Mouse (Mus musculus): Measurements from ENCODE around the gene Glod4. TPM values are rescaled to one million over a fixed set of nuclear protein-coding genes. Genes with fewer than 3 reads are reported as not detected.

Glod4 gene
- polyA plus RNA-seq, 1 experiment from 2014 or later = 134 TPM

DNA sequence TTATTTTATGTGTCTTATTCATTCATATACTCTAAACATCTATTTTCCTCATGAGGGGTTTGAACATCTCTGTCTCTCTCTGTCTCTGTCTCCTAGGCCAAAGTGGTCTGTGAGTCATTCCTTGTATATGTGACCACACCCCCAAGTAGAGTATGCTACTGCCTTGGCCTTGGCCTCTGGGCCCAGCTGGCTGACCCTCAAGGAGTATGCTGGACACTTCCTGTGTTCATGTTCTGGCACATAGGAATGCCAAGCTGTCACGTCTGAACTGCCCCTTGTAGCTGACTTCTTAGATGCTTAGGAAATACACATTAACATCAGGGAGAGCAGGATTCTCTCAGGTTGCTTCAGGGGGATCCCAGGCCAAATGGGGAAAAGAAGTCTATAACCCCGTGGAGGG is 163.2 kb downstream of the Glod4 start:
- H3K9me3 ChIP-seq = no peaks in the 10 kb centered on the region
- WGBS = 85% methylated on average over 2 of the region's 2 CpGs

DNA sequence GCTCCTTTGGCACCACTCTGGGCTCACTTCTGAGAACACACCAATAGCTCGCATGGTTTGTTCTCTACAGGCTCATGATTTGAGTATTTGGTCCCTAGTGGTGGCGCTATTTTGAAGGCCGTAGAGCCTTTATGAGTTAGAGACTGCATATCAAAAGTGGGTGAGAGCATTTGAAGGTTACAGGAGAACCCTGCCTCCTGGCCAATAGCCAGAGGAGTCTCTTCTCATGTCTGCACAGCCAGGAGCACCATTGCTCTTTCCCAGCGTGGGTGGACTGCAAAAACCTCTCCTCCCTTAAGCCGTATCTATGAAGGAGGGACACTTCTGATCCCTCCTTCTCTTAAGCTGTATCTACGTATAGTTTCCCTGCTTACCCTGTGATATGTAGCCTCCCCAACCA is 166.2 kb downstream of the Glod4 start:
- WGBS = 89% methylated on average over 6 of the region's 6 CpGs
- Histone ChIP-seq H3K27ac (no peak overlapping the region), H3K27me3 (ENCODE audit: poor library complexity, severe bottlenecking) (no peaks in the 10 kb centered on the region), H3K36me3 (replicated peaks) (peaks cover 40% of the 10 kb centered on the region), H3K4me3 (no peak overlapping the region), H3K9me3 (no peaks in the 10 kb centered on the region), H3K4me1 (peaks cover 10% of the 10 kb centered on the region; the same call in 1 of the 2 replicates)
- no peak for DNase-seq (ENCODE audit: extremely low spot score, low spot score)

More for the DNA sequence above, 163.2 kb downstream of the Glod4 start:
- DNase-seq (ENCODE audit: extremely low spot score, low spot score) = no peak
- H3K27me3 ChIP-seq (ENCODE audit: poor library complexity, severe bottlenecking) = no peaks in the 10 kb centered on the region
- no peak overlapping the region for H3K4me3 ChIP-seq
- H3K27ac ChIP-seq = no peak overlapping the region
- peaks cover 8% of the 10 kb centered on the region; the same call in 1 of the 2 replicates for H3K4me1 ChIP-seq
- H3K36me3 ChIP-seq (replicated peaks) = peaks cover 42% of the 10 kb centered on the region

DNA sequence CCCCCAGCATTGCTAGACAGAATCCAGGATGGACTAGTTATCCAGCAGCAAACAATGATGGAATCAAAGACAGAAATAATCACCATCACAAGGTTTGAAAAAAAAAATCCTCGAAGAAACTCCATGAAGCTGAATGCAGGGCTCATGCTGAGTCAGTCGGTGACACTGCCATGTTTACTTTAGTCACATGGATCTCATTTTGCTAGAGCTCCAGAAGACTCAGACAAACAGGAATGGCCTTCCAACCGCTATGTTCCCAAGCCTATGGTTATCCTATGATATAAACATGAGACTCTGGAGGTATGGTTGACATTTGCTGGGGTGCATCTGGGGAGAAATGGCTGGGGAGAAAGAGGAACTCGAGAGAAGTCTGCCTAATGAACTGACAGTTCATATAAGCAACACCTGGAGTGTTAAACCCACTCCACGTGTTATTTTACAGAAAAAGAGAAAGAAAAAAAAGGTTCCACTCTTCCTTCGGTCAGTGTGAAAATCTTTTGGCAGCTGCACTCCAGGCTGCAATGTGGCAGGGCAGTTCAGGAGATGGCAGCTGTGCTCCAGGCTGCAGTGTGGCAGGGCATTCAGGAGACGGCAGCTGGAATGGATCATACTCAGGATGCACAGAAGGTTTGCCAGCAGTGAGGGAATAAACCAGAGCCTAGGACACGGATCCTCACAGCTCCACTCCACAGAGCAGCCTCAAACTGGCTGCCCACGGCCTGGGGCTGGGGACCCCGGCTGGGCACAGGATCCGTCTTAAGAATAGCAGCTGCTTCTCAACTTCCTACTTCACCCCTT is 169.0 kb downstream of the Glod4 start:
- Histone ChIP-seq H3K27ac (no peak overlapping the region), H3K4me1 (peaks cover 5% of the 10 kb centered on the region; the same call in 1 of the 2 replicates), H3K27me3 (ENCODE audit: poor library complexity, severe bottlenecking) (no peaks in the 10 kb centered on the region), H3K4me3 (no peak overlapping the region), H3K9me3 (no peaks in the 10 kb centered on the region), H3K36me3 (replicated peaks) (peaks cover 17% of the 10 kb centered on the region)
- 69% methylated on average over 11 of the region's 11 CpGs for WGBS
- DNase-seq (ENCODE audit: extremely low spot score, low spot score) = no peak

Other genes starting within 250 kb of the Glod4 start
- 0.23 and 0.62 TPM in 2 replicates for gene 1700016K19Rik, start 243.8 kb downstream of the Glod4 start, polyA plus RNA-seq (2016; fragmentation: Nextera tagmentation; extraction: Ambion mirVana)
- gene Rflnb, start 215.9 kb downstream of the Glod4 start, polyA plus RNA-seq (2016; fragmentation: Nextera tagmentation; extraction: Ambion mirVana) = 15.4 and 16.8 TPM in 2 replicates
- 37.0 and 38.6 TPM in 2 replicates for gene Vps53, start 64.1 kb downstream of the Glod4 start, polyA plus RNA-seq (2016; fragmentation: Nextera tagmentation; extraction: Ambion mirVana)
- 30.9 and 32.3 TPM in 2 replicates for gene Fam57a, start 64.1 kb downstream of the Glod4 start, polyA plus RNA-seq (2016; fragmentation: Nextera tagmentation; extraction: Ambion mirVana)
- 0.53 TPM in 1 of 2 replicates, not detected in the other for gene Dbil5, start 26.1 kb downstream of the Glod4 start, polyA plus RNA-seq (2016; fragmentation: Nextera tagmentation; extraction: Ambion mirVana)
- 65.6 and 68.5 TPM in 2 replicates for gene Gemin4, start 26.1 kb downstream of the Glod4 start, polyA plus RNA-seq (2016; fragmentation: Nextera tagmentation; extraction: Ambion mirVana)
- gene Mrm3, start within 50 bp of the Glod4 start, polyA plus RNA-seq (2016; fragmentation: Nextera tagmentation; extraction: Ambion mirVana) = 26.3 and 28.1 TPM in 2 replicates
- gene Nxn, start 155.4 kb upstream of the Glod4 start, polyA plus RNA-seq (2016; fragmentation: Nextera tagmentation; extraction: Ambion mirVana) = 55.4 and 62.3 TPM in 2 replicates
- gene Timm22, start 163.2 kb upstream of the Glod4 start, polyA plus RNA-seq (2016; fragmentation: Nextera tagmentation; extraction: Ambion mirVana) = 127 and 128 TPM in 2 replicates